Mouse (Mus musculus): ENCODE results near the gene E330014E10Rik. TPM values are rescaled to one million over a fixed set of nuclear protein-coding genes. Genes with fewer than 3 reads are reported as not detected.
A peak's percentile ranks its signal among the peaks of the same experiment; 100 is the strongest.
"Not testable (repeated sequence)": the region's sequence is repeated elsewhere in the genome, so short reads cannot be mapped to it uniquely, and the experiment has no call there.

The E330014E10Rik gene
- polyA plus RNA-seq (2012; rRNA removed): not detected in 2 replicates

DNA sequence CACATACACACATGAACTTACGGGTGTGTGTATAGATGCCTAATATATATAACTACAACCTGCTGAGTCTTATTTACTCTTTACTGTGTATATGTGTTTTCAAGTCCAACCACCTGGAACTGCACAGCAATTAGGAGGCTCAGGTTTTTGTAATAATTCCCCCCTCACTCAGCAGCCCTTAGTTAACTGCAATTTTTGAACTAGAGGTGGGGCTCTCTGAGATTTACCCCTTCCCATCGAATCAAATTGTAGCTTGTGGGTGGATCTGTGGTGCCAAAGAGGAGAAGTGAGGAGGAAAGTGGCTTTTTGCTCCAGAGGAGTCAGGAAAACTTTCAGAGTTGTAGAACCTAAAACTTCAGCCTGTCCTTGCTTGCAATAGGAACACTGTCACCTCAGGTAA, at the start of gene E330014E10Rik:
Gene E330014E10Rik, plus strand, starts transcription at position 301 of the 400 bp plus-strand sequence.
- DNase-seq (ENCODE audit: extremely low spot score in 1 of 2, low spot score in 1 of 2): not testable (repeated sequence)

GRCm38 (mm10) chr5:95736073-95736472, 39.7 kb upstream of the E330014E10Rik start, which contains the start of gene Gm7978:
Gene Gm7978 (minus strand): TSS chr5:95736173.
- not testable (repeated sequence) for DNase-seq (ENCODE audit: extremely low spot score in 1 of 2, low spot score in 1 of 2)

GRCm38 (mm10) chr5:95741714-95742113, 34.1 kb upstream of the E330014E10Rik start, which contains the start of gene Gm7982:
Gene Gm7982 (plus strand): TSS chr5:95742014.
- DNase-seq (ENCODE audit: extremely low spot score in 1 of 2, low spot score in 1 of 2): not testable (repeated sequence)

GRCm38 (mm10) chr5:95810841-95811240, 35.1 kb downstream of the E330014E10Rik start:
- peak in 1 of 2 experiments; percentile 23 for DNase-seq (ENCODE audit: extremely low spot score in 1 of 2, low spot score in 1 of 2)

DNA sequence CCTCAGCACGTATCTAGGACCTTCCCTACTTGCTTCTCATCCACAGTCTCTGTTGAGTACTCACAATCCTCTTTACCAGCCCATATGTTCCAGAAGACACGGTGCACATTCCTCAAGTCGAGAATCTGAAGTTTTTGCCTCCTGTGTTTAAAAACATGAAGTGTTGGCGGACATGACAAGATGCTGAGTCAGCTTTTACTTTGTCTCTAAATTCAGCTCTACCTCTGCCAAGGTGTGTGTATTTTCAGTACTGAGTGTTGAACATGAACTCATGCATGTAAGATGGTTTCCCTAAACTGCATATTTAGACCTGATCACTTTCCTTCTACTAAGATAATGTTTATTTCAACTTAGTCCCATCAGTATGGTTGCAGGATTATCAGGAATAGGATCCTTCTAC, 60.8 kb downstream of the E330014E10Rik start:
- no peak for DNase-seq (ENCODE audit: extremely low spot score in 1 of 2, low spot score in 1 of 2)

- DNase-seq (ENCODE audit: extremely low spot score in 1 of 2, low spot score in 1 of 2): no peak
Observed at GRCm38 (mm10) chr5:95854030-95854429, 78.2 kb downstream of the E330014E10Rik start.

Other genes with a start within 250 kb of the E330014E10Rik start
- not detected in 2 replicates for gene Gm7971, start 181.1 kb upstream of the E330014E10Rik start, polyA plus RNA-seq (2012; rRNA removed)
- not detected in 2 replicates for gene Gm7978, start 39.8 kb upstream of the E330014E10Rik start, polyA plus RNA-seq (2012; rRNA removed)
- gene Gm7982, start 34.0 kb upstream of the E330014E10Rik start, polyA plus RNA-seq (2012; rRNA removed): not detected in 2 replicates
- not detected in 2 replicates for gene Cxcl13, start 181.0 kb downstream of the E330014E10Rik start, polyA plus RNA-seq (2012; rRNA removed)